Mouse (Mus musculus): ENCODE measurements around the gene Rubcn. TPM values are rescaled to one million over a fixed set of nuclear protein-coding genes. Genes with fewer than 3 reads are reported as not detected.

The Rubcn gene
- polyA plus RNA-seq, 1 experiment from 2014 or later, result 12.9 TPM

DNA sequence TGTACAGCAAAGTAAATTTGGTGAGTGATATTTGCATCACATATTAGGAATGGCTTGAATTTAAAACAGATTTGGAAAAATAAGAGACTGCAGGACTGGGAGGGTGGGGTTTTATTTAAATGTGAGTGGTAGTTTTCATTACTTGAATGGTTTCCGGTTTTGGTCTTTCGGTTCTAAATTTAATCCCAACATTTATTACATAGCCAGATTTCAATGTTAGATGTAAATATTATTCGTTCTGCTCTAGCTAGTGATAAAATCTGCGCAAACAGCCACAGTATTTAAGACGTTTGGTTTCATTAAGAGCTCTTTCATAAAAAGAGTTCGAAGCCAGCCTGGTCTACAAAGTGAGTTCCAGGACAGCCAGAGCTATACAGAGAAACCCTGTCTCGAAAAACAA, 35.6 kb upstream of the Rubcn start:
- WGBS, result 45% methylated on average over 7 of the region's 7 CpGs
- no peaks in the 10 kb centered on the region for H3K36me3 ChIP-seq (ENCODE audit: insufficient read depth, low read length)
- TF ChIP-seq CTCF (IDR thresholded peaks at IDR 0.05) (no peak), EP300 (IDR thresholded peaks at IDR 0.05) (no peak)
- H3K27me3 ChIP-seq (replicated peaks; ENCODE audit: insufficient read depth, low read length), result no peaks in the 10 kb centered on the region
- H3K4me2 ChIP-seq (replicated peaks; ENCODE audit: low read depth, low read length), result peak overlapping the region; percentile 68; the same call in 1 of the 2 replicates
- ATAC-seq (no peak), DNase-seq (ENCODE audit: low spot score) (no peak)
- no peaks in the 10 kb centered on the region; the same call in 1 of the 2 replicates for H3K4me1 ChIP-seq (ENCODE audit: insufficient read depth, low read depth, low read length)
- no peak overlapping the region for H3K27ac ChIP-seq (ENCODE audit: low read length)
- H3K4me3 ChIP-seq (ENCODE audit: low read depth, low read length), result no peak overlapping the region
- H3K9ac ChIP-seq (replicated peaks; ENCODE audit: low read depth), result no peak overlapping the region
- no peaks in the 10 kb centered on the region for H3K9me3 ChIP-seq (ENCODE audit: low read length)

DNA sequence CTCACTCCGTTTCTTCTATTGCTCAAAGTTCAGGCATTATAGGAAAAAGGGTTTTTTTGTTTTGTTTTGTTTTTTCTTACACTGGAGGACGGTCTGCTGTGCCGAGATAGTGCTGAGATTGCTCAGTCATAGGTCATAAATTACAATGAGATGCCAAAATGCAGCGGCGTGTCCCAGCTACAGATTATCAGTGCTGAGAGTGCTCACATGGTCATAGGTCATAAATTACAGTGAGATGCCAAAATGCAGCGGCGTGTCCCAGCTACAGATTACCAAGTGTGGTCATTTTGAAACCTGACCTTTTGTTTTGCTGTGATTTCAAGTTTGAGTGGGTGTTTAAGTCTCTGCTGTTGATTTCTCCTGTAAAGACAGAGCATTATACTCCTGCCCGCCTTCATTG, 29.2 kb upstream of the Rubcn start:
- H3K4me1 ChIP-seq (ENCODE audit: insufficient read depth, low read depth, low read length), result no peaks in the 10 kb centered on the region
- H3K4me3 ChIP-seq (ENCODE audit: low read depth, low read length), result no peak overlapping the region
- ATAC-seq, result 0 out of 2 replicates have a peak, but pooled peaks have one; percentile 12
- no peak overlapping the region for H3K27ac ChIP-seq (ENCODE audit: low read length)
- H3K9me3 ChIP-seq (ENCODE audit: low read length), result no peaks in the 10 kb centered on the region
- TF ChIP-seq EP300 (IDR thresholded peaks at IDR 0.05) (no peak), CTCF (IDR thresholded peaks at IDR 0.05) (no peak)
- H3K36me3 ChIP-seq (ENCODE audit: insufficient read depth, low read length), result 0 out of 2 replicates have a peak, but pooled peaks cover 8% of the 10 kb centered on the region
- whole genome bisulfite sequencing, result 60% methylated on average over 8 of the region's 8 CpGs
- H3K4me2 ChIP-seq (replicated peaks; ENCODE audit: low read depth, low read length), result no peak overlapping the region
- no peaks in the 10 kb centered on the region for H3K27me3 ChIP-seq (replicated peaks; ENCODE audit: insufficient read depth, low read length)
- peak; percentile 25 for DNase-seq (ENCODE audit: low spot score)
- no peak overlapping the region for H3K9ac ChIP-seq (replicated peaks; ENCODE audit: low read depth)

DNA sequence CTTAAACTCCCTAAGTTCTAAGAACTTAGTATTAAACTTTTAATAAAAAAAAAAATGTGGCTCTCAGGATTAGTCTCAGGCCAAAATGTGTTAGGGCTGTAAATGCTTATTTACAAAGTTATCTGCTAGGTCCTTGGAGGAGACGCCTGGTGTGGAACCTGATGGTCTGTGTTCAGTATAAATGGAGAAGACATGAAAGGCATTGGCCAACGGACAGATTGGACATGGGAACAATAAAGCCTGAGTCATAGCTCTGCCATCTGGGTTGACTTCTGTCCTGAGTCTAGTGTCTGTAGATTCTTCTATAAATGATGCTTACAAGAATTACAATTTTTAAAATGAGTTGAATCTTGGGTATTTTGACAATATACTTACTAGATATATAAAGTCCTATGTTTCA, 28.6 kb upstream of the Rubcn start:
- TF ChIP-seq CTCF (IDR thresholded peaks at IDR 0.05) (no peak), EP300 (IDR thresholded peaks at IDR 0.05) (no peak)
- H3K36me3 ChIP-seq (ENCODE audit: insufficient read depth, low read length), result 0 out of 2 replicates have a peak, but pooled peaks cover 8% of the 10 kb centered on the region
- no peak overlapping the region for H3K4me3 ChIP-seq (ENCODE audit: low read depth, low read length)
- no peak overlapping the region for H3K4me2 ChIP-seq (replicated peaks; ENCODE audit: low read depth, low read length)
- 89% methylated on average over 2 of the region's 2 CpGs for WGBS
- DNase-seq (ENCODE audit: low spot score) (no peak), ATAC-seq (no peak)
- H3K9me3 ChIP-seq (ENCODE audit: low read length), result no peaks in the 10 kb centered on the region
- H3K27ac ChIP-seq (ENCODE audit: low read length), result no peak overlapping the region
- no peaks in the 10 kb centered on the region for H3K27me3 ChIP-seq (replicated peaks; ENCODE audit: insufficient read depth, low read length)
- no peaks in the 10 kb centered on the region for H3K4me1 ChIP-seq (ENCODE audit: insufficient read depth, low read depth, low read length)
- H3K9ac ChIP-seq (replicated peaks; ENCODE audit: low read depth), result no peak overlapping the region

DNA sequence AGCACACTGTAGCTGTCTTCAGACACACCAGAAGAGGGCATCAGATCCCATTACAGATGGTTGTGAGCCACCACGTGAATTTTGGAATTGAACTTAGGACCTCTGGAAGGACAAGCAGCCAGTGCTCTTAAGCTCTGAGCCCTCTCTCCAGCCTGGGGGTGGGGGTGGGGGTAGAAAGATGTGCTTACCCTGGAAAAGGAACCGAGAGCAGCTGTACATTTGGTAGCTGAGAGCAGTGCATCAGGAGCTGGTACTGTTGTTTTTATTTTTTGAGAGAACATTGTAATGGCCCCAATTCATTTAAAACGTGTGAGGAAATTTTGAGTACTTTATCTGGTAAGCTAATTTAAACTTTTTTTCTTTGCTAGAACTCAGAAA, 24.5 kb upstream of the Rubcn start:
- no peaks in the 10 kb centered on the region for H3K27me3 ChIP-seq (replicated peaks; ENCODE audit: insufficient read depth, low read length)
- H3K27ac ChIP-seq (ENCODE audit: low read length), result no peak overlapping the region
- H3K4me3 ChIP-seq (ENCODE audit: low read depth, low read length), result no peak overlapping the region
- 59% methylated on average over 3 of the region's 3 CpGs for WGBS
- H3K4me2 ChIP-seq (replicated peaks; ENCODE audit: low read depth, low read length), result no peak overlapping the region
- no peaks in the 10 kb centered on the region for H3K4me1 ChIP-seq (ENCODE audit: insufficient read depth, low read depth, low read length)
- TF ChIP-seq CTCF (IDR thresholded peaks at IDR 0.05), result no peak
- no peak for TF ChIP-seq EP300 (IDR thresholded peaks at IDR 0.05)
- ATAC-seq (no peak), DNase-seq (ENCODE audit: low spot score) (no peak)
- H3K9ac ChIP-seq (replicated peaks; ENCODE audit: low read depth), result no peak overlapping the region
- H3K36me3 ChIP-seq (ENCODE audit: insufficient read depth, low read length), result peaks cover 12% of the 10 kb centered on the region; the same call in 1 of the 2 replicates
- H3K9me3 ChIP-seq (ENCODE audit: low read length), result no peaks in the 10 kb centered on the region

DNA sequence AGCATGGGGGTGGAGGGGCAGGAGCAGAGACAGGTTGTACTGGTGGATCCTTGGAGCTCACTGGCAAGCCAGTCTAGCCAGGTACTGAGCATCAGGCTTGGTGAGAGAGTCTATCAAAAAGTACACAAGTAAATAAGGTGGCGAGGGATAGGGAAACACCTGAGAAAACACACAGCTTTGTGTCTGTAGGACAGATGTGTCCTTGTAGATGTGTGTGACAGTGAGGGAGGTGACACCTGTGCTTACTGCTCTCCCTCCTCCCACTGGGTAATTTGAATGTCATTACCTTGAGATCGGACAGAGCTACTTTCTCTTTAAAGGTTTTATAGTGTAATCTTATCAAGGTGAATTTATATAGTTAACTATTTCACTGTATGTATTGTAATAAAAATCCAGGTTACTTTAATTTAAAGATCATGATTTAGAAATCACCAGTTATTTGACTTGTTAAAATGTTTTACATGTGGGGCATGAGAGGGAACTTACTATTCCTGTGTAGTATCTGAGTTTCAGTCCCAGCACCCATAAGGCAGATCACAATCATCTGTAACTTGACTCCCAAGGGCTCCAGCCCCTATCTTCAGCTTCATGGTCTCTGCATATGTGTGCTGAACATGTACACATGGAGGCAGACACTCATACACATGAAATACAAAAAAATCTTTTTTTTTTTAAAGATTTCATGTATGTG, 23.9 kb upstream of the Rubcn start:
- Histone ChIP-seq H3K27me3 (replicated peaks; ENCODE audit: insufficient read depth, low read length) (no peaks in the 10 kb centered on the region), H3K36me3 (ENCODE audit: insufficient read depth, low read length) (peaks cover 12% of the 10 kb centered on the region; the same call in 1 of the 2 replicates), H3K9ac (replicated peaks; ENCODE audit: low read depth) (no peak overlapping the region), H3K4me3 (ENCODE audit: low read depth, low read length) (no peak overlapping the region), H3K27ac (ENCODE audit: low read length) (no peak overlapping the region), H3K9me3 (ENCODE audit: low read length) (no peaks in the 10 kb centered on the region), H3K4me2 (replicated peaks; ENCODE audit: low read depth, low read length) (no peak overlapping the region), H3K4me1 (ENCODE audit: insufficient read depth, low read depth, low read length) (no peaks in the 10 kb centered on the region)
- ATAC-seq (no peak), DNase-seq (ENCODE audit: low spot score) (no peak)
- no peak for TF ChIP-seq CTCF (IDR thresholded peaks at IDR 0.05)
- no peak for TF ChIP-seq EP300 (IDR thresholded peaks at IDR 0.05)
- WGBS, result 80% methylated on average over 2 of the region's 2 CpGs

DNA sequence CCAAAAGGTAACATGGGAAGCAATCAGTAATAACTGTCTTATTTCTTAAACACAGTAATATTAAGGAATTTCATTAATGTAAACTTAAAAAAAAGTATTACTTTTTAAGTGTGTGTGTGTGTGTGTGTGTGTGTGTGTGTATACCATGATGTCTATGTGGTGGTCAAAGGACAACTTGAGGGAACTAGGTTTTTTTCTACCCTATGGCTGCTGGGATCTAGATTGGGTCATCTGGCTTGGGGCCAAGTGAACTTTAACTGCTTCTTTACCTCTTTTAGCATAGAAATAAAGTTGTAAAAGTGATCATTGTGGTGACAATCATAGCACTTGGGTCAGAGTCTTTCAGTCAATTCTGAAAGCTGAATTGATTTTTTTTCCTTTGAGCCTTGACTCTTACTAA, 18.6 kb upstream of the Rubcn start:
- DNase-seq (ENCODE audit: low spot score) (no peak), ATAC-seq (no peak)
- Histone ChIP-seq H3K27me3 (replicated peaks; ENCODE audit: insufficient read depth, low read length) (no peaks in the 10 kb centered on the region), H3K36me3 (ENCODE audit: insufficient read depth, low read length) (peaks cover 26% of the 10 kb centered on the region), H3K9ac (replicated peaks; ENCODE audit: low read depth) (no peak overlapping the region), H3K27ac (ENCODE audit: low read length) (no peak overlapping the region), H3K4me3 (ENCODE audit: low read depth, low read length) (no peak overlapping the region), H3K9me3 (ENCODE audit: low read length) (no peaks in the 10 kb centered on the region), H3K4me1 (ENCODE audit: insufficient read depth, low read depth, low read length) (no peaks in the 10 kb centered on the region), H3K4me2 (replicated peaks; ENCODE audit: low read depth, low read length) (no peak overlapping the region)
- TF ChIP-seq EP300 (IDR thresholded peaks at IDR 0.05) (no peak), CTCF (IDR thresholded peaks at IDR 0.05) (no peak)

Data from lung, postnatal 0 days (tissue).